Mouse (Mus musculus) neural tube, embryonic 11.5 days (tissue): ENCODE measurements at regions not wholly inside any gene's neighbourhood (a gene's known extent, or its start where the extent isn't known, plus 50 kb on each side); places are given as distances from the start of the nearest gene placed in this dataset.

Source experiments
- ATAC-seq: fragments of 200-750 bp; cut with Nextera tagmentation; 2 replicates; pipeline ENCODE4 v1.8.0; 2017; ENCODE audit warnings: moderate number of reproducible peaks, mild to moderate bottlenecking, moderate TSS enrichment, moderate library complexity; ENCODE audit not compliant: insufficient read depth, low FRiP score, low TSS enrichment
- DNase-seq: peaks from one replicate; pipeline ENCODE4 v3.0.0-alpha.2; 2015; ENCODE audit warnings: low spot score
- H3K27ac ChIP-seq: fragments of 300-500 bp; sonication (generic); 2 replicates; pipeline ENCODE4 v1.5.1; 2014; ENCODE audit warnings: low read depth, mild to moderate bottlenecking, low read length
- H3K27me3 ChIP-seq: fragments of 300-500 bp; sonication (generic); 2 replicates; pipeline ENCODE4 v1.6.1; 2014; ENCODE audit warnings: mild to moderate bottlenecking, low read length, mixed read lengths; ENCODE audit not compliant: control insufficient read depth, insufficient read depth
- H3K36me3 ChIP-seq: fragments of 300-500 bp; sonication (generic); 2 replicates; pipeline ENCODE4 v1.6.1; 2014; ENCODE audit warnings: mild to moderate bottlenecking, low read length, moderate library complexity, mixed read lengths; ENCODE audit not compliant: control insufficient read depth, insufficient read depth
- H3K4me1 ChIP-seq: fragments of 300-500 bp; sonication (generic); 2 replicates; pipeline ENCODE4 v1.6.1; 2014; ENCODE audit warnings: low read length, mixed read lengths; ENCODE audit not compliant: control insufficient read depth, insufficient read depth
- H3K4me2 ChIP-seq: fragments of 300-500 bp; sonication (generic); 2 replicates; pipeline ENCODE4 v1.6.1; 2014; ENCODE audit warnings: low read depth, mild to moderate bottlenecking, moderate library complexity
- H3K4me3 ChIP-seq: fragments of 300-500 bp; sonication (generic); 2 replicates; pipeline ENCODE4 v1.5.1; 2014; ENCODE audit warnings: low read depth, low read length
- H3K9ac ChIP-seq: fragments of 300-500 bp; sonication (generic); 2 replicates; pipeline ENCODE4 v1.6.1; 2014; ENCODE audit warnings: mild to moderate bottlenecking, low read length
- H3K9me3 ChIP-seq: fragments of 300-500 bp; sonication (generic); 2 replicates; pipeline ENCODE4 v1.6.1; 2016; ENCODE audit warnings: low read length; ENCODE audit not compliant: control insufficient read depth
- WGBS: fragments of 180-500 bp; shearing (Covaris S2); extraction: QIAGEN DNeasy Blood & Tissue Kit; methylation state at CpG from one replicate; pipeline ENCODE4 v1.1.7; 2014; 5-methylcytosine and 5-hydroxymethylcytosine counted together

DNA sequence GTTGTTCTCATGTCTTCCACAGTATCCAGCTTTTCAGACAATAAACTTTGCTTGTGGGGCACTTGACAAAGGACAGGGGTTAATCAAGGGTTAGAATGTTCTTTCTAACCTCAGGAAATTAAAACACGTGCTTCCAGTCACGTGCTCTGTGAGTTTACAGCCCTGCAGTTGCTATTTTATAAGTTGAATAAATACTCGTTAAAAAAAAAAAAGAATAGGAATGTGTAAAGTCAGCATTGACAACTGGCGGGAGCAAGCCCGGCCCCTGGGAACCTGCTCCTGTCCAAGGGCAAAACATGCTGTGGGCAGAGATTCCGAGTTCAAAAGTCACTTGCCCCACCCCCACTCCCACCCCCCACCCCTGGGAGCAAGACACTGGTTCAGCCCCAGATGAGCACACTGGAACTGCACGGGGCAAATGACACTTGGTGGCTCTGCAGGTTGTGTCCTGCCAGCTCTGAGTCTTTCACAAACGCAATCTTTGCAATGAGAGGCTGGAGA lies 72.8 kb upstream of the Lclat1 start:
- no peak for DNase-seq
- no peak overlapping the region for H3K4me3 ChIP-seq
- H3K4me2 ChIP-seq: no peak overlapping the region
- no peaks in the 10 kb centered on the region; the same call in 1 of the 2 replicates for H3K4me1 ChIP-seq
- whole genome bisulfite sequencing: 38% methylated on average over 8 of the region's 8 CpGs
- no peaks in the 10 kb centered on the region for H3K27me3 ChIP-seq
- H3K27ac ChIP-seq: no peak overlapping the region
- ATAC-seq: no peak
- H3K9me3 ChIP-seq: no peaks in the 10 kb centered on the region
- H3K36me3 ChIP-seq: no peaks in the 10 kb centered on the region
- H3K9ac ChIP-seq: no peak overlapping the region

DNA sequence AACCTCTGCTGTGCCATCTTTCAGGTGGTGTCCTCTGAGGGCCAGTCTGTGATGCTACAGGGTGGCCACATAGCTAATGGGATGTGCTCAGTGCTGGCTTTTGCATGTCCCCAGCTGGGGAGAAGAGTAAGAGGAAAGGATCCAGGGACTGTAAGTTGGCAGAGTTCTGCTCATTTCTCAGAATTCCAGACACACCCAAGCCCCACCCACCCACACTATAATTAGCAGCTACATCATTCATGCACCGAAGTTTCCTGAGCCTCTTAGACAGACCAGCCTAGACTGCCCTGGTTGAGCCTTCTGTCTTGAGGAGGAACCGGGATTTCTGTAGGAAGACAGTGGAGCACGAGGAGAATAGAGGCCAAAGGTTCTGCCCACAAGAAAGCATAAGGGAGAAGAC lies 70.9 kb upstream of the Lclat1 start:
- Histone ChIP-seq H3K36me3 (no peaks in the 10 kb centered on the region), H3K4me3 (no peak overlapping the region), H3K27ac (no peak overlapping the region), H3K4me1 (no peaks in the 10 kb centered on the region; the same call in 1 of the 2 replicates), H3K4me2 (no peak overlapping the region), H3K27me3 (no peaks in the 10 kb centered on the region), H3K9ac (no peak overlapping the region), H3K9me3 (no peaks in the 10 kb centered on the region)
- 71% methylated on average over 3 of the region's 3 CpGs for WGBS
- ATAC-seq (no peak), DNase-seq (no peak)

GRCm38 (mm10) chr17:73038586-73038985 lies 69.2 kb upstream of the Lclat1 start:
- DNase-seq (no peak), ATAC-seq (no peak)
- Histone ChIP-seq H3K4me2 (no peak overlapping the region), H3K27me3 (no peaks in the 10 kb centered on the region), H3K9me3 (no peaks in the 10 kb centered on the region), H3K9ac (no peak overlapping the region), H3K4me1 (no peaks in the 10 kb centered on the region), H3K27ac (no peak overlapping the region), H3K4me3 (no peak overlapping the region), H3K36me3 (no peaks in the 10 kb centered on the region)
- 88% methylated on average over 2 of the region's 2 CpGs for WGBS

DNA sequence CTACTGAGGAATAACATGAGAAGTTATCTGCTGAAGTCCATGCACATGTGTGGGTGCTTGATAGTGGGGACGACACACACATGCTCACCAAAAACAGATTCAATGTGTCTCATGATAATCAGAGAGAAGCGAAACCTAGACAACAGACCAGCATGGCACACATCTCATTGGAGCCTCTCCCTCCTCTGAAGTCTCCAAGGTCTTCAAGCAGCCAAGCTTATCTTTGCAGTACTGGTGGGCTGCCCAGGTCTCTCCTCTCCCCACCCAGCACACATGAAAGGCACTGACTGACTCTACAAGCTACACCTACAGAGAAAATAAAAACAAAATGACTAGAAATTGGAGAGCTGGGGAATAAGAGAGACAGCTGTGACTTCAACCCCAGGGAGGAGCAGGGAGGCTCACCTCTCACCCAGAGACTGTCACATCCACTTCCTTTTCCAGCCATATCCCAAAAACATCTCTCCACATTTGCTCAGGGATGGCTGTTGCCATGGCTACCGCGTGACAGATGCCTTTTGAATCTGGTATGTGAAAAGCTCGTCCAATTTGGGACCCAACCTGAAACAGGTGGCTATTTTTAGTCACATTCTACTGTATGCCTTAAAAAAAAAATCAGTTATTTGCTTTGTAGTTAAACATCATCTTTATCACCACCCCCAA lies 62.7 kb upstream of the Lclat1 start:
- H3K9me3 ChIP-seq: no peaks in the 10 kb centered on the region
- no peaks in the 10 kb centered on the region for H3K27me3 ChIP-seq
- H3K4me2 ChIP-seq: no peak overlapping the region
- WGBS: 84% methylated on average over 5 of the region's 5 CpGs
- H3K36me3 ChIP-seq: no peaks in the 10 kb centered on the region
- H3K4me3 ChIP-seq: no peak overlapping the region
- H3K9ac ChIP-seq: no peak overlapping the region
- no peak overlapping the region for H3K27ac ChIP-seq
- no peaks in the 10 kb centered on the region for H3K4me1 ChIP-seq
- ATAC-seq: no peak
- DNase-seq: no peak

- Histone ChIP-seq H3K4me2 (no peak overlapping the region), H3K9ac (no peak overlapping the region), H3K9me3 (no peaks in the 10 kb centered on the region), H3K27ac (no peak overlapping the region), H3K4me1 (no peaks in the 10 kb centered on the region), H3K4me3 (no peak overlapping the region), H3K27me3 (no peaks in the 10 kb centered on the region), H3K36me3 (no peaks in the 10 kb centered on the region)
- DNase-seq (no peak), ATAC-seq (no peak)
- 67% methylated on average over 4 of the region's 4 CpGs for WGBS
These were observed 60.8 kb upstream of the Lclat1 start for GRCm38 (mm10) chr17:73046985-73047384.

- Histone ChIP-seq H3K36me3 (no peaks in the 10 kb centered on the region), H3K27me3 (no peaks in the 10 kb centered on the region), H3K4me1 (no peaks in the 10 kb centered on the region), H3K4me2 (no peak overlapping the region), H3K9ac (no peak overlapping the region), H3K27ac (no peak overlapping the region), H3K9me3 (no peaks in the 10 kb centered on the region), H3K4me3 (no peak overlapping the region)
- 84% methylated on average over 2 of the region's 2 CpGs for WGBS
- DNase-seq: no peak
- no peak for ATAC-seq
These were observed 59.6 kb upstream of the Lclat1 start for GRCm38 (mm10) chr17:73048164-73048563.

- Histone ChIP-seq H3K4me3 (no peak overlapping the region), H3K27ac (no peak overlapping the region), H3K9ac (no peak overlapping the region), H3K4me1 (peaks cover 3% of the 10 kb centered on the region; the same call in 1 of the 2 replicates), H3K9me3 (no peaks in the 10 kb centered on the region), H3K36me3 (no peaks in the 10 kb centered on the region), H3K27me3 (no peaks in the 10 kb centered on the region), H3K4me2 (no peak overlapping the region)
- 91% methylated on average over 2 of the region's 2 CpGs for WGBS
- DNase-seq (no peak), ATAC-seq (no peak)
These were observed 54.8 kb upstream of the Lclat1 start for GRCm38 (mm10) chr17:73052956-73053355.

DNA sequence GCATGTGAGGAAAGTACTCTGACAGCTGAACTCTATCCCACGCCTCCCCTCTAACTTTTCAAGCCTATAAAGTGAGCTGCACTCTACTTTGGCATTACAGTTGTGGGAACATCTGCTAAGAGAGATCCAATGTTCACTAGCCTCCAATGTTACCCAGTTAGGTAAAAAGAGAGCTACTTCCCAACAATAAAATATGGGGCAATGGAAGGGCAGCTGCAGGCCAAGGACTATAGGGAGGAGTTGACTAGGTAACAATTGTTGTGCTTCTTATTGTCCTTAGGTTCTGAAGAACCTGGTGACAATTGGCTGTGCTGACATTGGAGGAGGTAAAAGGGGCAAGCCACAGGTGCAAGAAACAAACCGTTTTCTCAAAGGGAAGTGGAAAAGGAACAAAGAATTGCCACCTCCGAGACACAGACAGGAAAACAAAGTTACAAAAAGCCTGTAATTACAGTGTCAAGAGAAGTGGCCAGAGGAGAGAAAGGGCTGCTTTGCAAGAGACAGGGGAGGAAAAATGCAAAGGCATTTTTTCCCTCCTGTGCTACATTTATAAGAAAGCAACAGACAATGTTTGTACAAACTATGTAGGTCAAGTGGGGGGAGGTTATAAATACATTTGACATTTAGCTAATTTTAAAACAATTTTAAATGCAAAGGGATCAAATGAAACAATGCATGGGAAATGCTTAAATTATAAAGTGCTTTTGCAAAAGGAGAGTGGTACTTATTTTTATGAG lies 54.1 kb upstream of the Lclat1 start:
- DNase-seq (no peak), ATAC-seq (no peak)
- no peak overlapping the region for H3K4me3 ChIP-seq
- no peak overlapping the region for H3K4me2 ChIP-seq
- H3K27ac ChIP-seq: no peak overlapping the region
- no peaks in the 10 kb centered on the region for H3K27me3 ChIP-seq
- H3K36me3 ChIP-seq: no peaks in the 10 kb centered on the region
- H3K4me1 ChIP-seq: peaks cover 3% of the 10 kb centered on the region; the same call in 1 of the 2 replicates
- WGBS: 24% methylated on average over 3 of the region's 3 CpGs
- H3K9ac ChIP-seq: no peak overlapping the region
- H3K9me3 ChIP-seq: no peaks in the 10 kb centered on the region

GRCm38 (mm10) chr17:73054226-73054625 lies 53.6 kb upstream of the Lclat1 start:
- no peak for ATAC-seq
- H3K9me3 ChIP-seq: no peaks in the 10 kb centered on the region
- H3K27me3 ChIP-seq: no peaks in the 10 kb centered on the region
- H3K4me3 ChIP-seq: no peak overlapping the region
- H3K27ac ChIP-seq: no peak overlapping the region
- H3K4me2 ChIP-seq: no peak overlapping the region
- H3K4me1 ChIP-seq: peaks cover 3% of the 10 kb centered on the region; the same call in 1 of the 2 replicates
- H3K36me3 ChIP-seq: no peaks in the 10 kb centered on the region
- DNase-seq: no peak
- no peak overlapping the region for H3K9ac ChIP-seq
